Mouse (Mus musculus): ENCODE measurements around the gene Babam2.

Babam2 gene

GRCm38 (mm10) chr5:31713841-31714264 is 16.4 kb downstream of the Babam2 start:
- no peak for DNase-seq (ENCODE audit: low spot score in 2 of 2)

DNA sequence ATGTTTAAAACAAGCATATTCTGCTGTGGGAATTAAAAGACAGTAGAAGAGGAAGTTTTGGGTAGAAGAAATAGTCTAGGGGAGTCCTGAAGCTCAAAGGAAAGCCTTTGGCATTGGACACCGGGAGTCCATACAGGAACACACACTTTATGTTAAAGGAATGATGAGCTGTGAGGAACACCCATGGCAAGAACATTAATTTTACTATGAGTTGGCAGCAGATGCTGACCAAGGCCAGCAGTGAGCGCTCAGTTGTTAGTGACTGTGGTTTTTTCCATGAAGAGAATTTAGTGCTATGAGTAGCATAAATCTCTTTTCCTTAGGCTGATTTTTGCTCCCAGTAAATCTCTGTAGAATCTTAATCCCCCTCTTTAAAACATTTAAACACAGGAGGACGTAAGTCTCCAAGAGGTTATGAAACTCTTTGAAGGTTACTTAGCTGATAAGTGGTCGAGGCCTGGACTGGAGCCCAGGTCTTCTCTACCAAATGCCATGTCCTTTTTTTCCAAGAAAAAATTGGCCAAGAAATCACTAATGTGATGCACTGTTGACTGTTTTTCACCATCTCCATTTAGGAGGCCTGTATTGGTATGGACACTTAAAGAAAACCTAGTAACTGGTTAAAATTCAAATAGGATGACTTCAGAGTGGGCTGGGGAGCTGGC is 18.1 kb downstream of the Babam2 start:
- no peak for DNase-seq (ENCODE audit: low spot score in 2 of 2)

- DNase-seq (ENCODE audit: low spot score in 2 of 2), result no peak
Observed at GRCm38 (mm10) chr5:31724519-31724918, 27.0 kb downstream of the Babam2 start.

- no peak for DNase-seq (ENCODE audit: low spot score in 2 of 2)
Observed at GRCm38 (mm10) chr5:31725885-31726284, 28.4 kb downstream of the Babam2 start.

DNA sequence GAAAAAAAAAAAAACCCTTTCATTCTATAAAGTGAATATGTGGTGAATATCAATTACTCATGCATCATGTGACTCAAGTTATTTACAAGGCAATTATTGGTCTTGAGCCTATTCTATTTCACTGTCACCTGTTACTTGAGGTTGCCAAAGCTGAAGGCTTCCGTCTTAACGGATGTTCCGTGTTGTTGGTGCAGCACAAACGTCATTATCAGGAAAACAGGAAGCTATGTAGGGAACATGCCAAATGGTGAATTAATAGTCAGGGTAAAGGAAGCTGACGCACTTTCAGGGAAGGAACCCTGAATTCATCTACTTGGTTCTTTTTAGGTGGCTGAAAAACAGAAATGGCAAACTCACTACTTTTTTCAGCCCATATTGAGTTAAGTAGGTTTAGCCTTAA is 30.0 kb downstream of the Babam2 start:
- DNase-seq (ENCODE audit: low spot score in 2 of 2), result no peak

- no peak for DNase-seq (ENCODE audit: low spot score in 2 of 2)
Observed at GRCm38 (mm10) chr5:31732644-31733338, 35.3 kb downstream of the Babam2 start.

DNA sequence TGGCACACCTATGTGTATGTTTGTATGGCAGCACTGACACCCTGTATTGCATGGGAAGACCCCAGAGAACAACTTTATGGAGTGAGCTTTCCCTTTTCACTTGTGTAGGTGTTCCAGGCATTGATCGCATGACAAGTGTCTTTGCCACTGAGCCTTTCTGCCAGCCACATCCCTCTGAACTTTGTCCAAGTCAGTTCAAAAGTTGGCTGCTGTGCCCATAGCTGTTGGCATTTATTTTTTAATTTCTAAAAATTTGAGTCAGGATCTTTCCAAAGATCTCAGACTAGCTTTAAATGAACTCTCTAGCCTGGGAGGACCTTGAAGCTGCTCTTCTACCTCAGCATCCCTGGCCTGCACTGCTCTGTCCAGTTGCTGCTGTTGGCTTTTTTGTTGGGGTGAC is 44.4 kb downstream of the Babam2 start:
- no peak for DNase-seq (ENCODE audit: low spot score in 2 of 2)

- DNase-seq (ENCODE audit: low spot score in 2 of 2), result no peak
Observed at GRCm38 (mm10) chr5:31742521-31743031, 45.1 kb downstream of the Babam2 start.

GRCm38 (mm10) chr5:31749401-31749800 is 51.9 kb downstream of the Babam2 start:
- DNase-seq (ENCODE audit: low spot score in 2 of 2), result no peak

- no peak for DNase-seq (ENCODE audit: low spot score in 2 of 2)
Observed at GRCm38 (mm10) chr5:31750231-31750925, 52.9 kb downstream of the Babam2 start.

DNA sequence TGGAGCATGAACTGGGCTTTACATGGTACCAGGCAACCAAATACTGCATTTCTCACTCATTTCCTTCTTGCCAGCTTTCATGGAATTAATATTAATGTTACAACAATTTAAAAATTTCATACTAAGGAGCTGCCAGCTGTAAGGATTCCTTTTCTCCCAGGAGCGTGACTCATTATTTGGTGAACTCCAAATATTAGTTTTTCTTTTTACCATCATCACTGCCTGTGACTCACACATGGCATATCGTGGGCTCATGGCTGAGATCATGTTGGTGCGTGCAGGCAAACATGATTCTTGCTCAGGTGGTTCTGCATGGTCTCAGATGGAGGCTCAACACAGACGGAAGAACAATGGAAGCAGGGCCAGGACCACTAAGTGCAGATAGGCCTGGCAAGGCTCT is 53.5 kb downstream of the Babam2 start:
- DNase-seq (ENCODE audit: low spot score in 2 of 2), result no peak

- DNase-seq (ENCODE audit: low spot score in 2 of 2), result peak in 1 of 2 experiments; percentile 6
Observed at GRCm38 (mm10) chr5:31754634-31755033, 57.1 kb downstream of the Babam2 start.

DNA sequence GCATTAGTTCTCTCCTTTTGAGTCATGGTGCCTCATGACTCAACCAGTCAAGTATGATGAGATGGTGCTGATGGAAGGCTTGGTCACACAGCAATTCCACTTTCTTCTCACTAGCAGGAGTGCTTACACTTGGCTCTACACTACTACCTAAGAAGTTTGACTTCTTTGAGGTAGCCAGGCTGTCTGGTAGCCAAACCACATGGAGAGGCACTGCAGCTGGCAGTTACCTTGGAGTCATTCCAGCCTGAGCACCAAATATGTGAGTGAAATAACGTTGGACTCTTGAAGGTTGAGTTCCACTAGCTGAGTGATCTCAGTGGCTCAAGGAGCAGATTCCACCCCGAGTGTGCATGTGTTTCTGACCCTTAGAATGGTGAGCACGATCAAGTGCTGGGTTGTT is 57.8 kb downstream of the Babam2 start:
- DNase-seq (ENCODE audit: low spot score in 2 of 2), result no peak

GRCm38 (mm10) chr5:31758310-31759091 is 61.0 kb downstream of the Babam2 start:
- no peak for DNase-seq (ENCODE audit: low spot score in 2 of 2)

- DNase-seq (ENCODE audit: low spot score in 2 of 2), result no peak
Observed at GRCm38 (mm10) chr5:31761836-31762235, 64.4 kb downstream of the Babam2 start.

- DNase-seq (ENCODE audit: low spot score in 2 of 2), result no peak
Observed at GRCm38 (mm10) chr5:31762773-31763172, 65.3 kb downstream of the Babam2 start.

DNA sequence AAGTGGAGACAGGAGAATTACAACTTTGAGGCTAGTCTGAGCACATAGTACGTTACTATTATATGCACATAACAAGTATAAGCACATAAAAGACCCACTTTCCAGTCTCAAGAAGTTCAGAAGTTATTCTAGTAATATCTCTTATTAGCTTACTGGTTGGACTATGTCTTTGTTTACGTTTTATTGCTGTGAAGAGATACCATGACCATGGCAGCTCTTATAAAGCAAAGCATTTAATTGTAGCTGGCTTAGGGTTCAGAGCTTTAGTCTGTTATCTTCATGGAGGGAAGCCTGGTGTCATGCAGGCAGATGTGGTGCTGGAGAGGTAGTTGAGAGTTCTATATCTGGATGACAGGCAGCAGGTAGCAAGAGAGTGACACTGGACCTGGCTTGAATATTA is 68.3 kb downstream of the Babam2 start:
- DNase-seq (ENCODE audit: low spot score in 2 of 2), result no peak

DNA sequence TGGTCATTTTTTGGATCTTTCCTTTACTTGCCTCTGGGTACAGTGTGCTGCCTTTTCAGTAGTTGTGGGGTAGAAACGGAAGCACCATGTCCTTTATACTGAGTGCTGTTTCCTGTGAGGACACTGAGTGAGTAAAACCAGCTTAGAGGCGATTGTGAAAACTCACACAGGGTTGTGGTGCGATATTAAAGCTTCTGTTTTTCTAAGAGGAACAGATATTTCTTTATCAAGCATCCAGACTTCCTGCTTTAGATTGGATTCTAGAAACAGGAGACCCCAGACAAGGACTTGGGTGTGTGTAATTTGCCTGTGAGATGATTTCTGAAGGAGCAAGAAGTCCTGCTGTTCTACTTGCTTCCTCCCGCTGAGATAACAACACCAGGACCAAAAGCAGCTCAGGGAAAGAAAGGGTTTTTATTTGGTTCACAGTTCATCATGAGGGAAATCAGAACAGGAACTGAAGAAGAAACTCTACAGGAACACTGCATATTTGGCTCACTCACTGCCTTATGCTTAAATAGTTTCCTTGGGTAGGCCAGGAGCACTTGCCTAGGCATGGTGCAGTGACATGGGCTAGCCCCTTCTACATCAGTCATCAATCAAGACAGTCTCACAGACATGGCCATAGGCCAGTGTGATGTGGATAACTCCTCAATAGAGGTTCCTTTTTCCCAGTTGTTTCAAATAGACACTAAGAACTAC is 69.5 kb downstream of the Babam2 start:
- DNase-seq (ENCODE audit: low spot score in 2 of 2), result peak in 1 of 2 experiments; percentile 22

DNA sequence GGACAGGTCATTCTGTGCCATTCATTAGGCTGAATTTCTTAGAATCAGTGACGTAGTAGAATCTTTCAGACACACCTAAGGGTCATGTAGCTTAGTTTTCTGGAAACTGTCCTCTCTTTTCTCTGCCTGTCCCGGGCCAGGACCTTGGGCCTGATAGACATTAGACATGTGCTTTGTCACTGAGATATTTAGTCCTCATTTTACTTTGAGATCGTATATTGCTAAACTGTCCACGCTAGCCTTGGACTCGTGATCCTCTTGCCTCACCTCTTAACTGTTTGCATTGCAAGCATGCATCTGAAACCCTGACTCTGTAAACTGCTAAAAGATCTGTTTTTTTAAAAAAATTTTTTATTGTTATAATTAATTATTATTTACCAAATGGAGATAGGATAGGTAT is 74.0 kb downstream of the Babam2 start:
- DNase-seq (ENCODE audit: low spot score in 2 of 2), result no peak

GRCm38 (mm10) chr5:31771921-31772320 is 74.4 kb downstream of the Babam2 start:
- DNase-seq (ENCODE audit: low spot score in 2 of 2), result no peak

- DNase-seq (ENCODE audit: low spot score in 2 of 2), result no peak
Observed at GRCm38 (mm10) chr5:31774976-31775375, 77.5 kb downstream of the Babam2 start.
